Mouse (Mus musculus) lung, postnatal 0 days (tissue): ENCODE measurements around the gene Mgea5.

ENCODE experiments used
- CTCF ChIP-seq: IDR thresholded peaks from 2 replicates; pipeline ENCODE4 v1.5.1; 2016; ENCODE audit warnings: antibody characterized with exemption, mild to moderate bottlenecking
- EP300 ChIP-seq: IDR thresholded peaks from 2 replicates; pipeline ENCODE4 v1.6.1; 2016; ENCODE audit warnings: antibody characterized with exemption, mild to moderate bottlenecking, control low read depth

DNA sequence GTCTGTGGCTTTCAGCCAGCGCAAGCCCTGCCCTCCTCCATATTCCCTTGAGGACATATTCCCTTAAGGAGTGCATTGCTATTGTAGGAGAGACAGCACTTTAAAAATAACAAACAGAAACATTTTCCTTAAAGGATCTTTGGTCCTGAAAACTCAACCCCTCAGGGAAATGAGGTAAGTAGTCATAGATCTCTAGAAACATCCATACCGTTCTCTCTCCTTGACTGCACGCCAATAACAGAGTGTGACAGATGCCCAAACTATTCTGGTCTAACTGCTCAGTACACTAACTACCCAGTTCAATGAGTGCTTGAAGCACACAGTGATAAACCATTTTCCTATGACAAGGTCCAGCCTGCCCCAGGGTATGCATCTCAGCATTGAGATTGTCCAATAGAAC lies 65.4 kb downstream of the Mgea5 start:
- TF ChIP-seq CTCF = no peak
- no peak for TF ChIP-seq EP300
